Mouse (Mus musculus): ENCODE measurements around the gene Vps18.

Gene Vps18

DNA sequence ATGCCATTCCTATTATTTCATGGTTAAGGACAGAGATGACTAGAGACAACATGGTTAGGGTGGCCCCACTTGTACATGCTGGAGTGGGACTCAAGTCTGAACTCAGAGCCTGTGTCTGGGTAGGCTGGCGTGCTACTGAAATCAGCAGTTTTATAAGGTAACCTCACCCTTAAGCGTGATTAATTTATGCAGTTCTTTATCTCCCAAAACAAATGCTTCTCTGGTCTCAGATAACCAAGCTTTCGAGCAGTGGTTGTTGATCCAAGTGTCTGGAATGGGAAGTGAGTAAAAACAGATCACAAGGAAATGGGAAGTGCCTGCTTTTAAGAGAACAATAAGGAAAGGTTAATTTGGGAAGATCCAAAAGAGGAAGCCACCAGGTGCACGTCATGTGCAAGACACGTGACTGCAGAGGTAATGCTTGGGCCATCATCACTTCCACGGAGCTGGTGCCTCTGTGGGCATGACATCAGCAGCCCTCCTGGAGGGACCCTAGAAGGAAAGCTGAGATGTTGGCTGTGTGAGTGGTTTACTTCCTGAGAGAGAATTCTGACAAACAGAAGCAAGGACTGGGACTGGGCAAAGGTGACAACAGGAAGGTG, 56.1 kb downstream of the Vps18 start:
- in situ Hi-C loops (cut with MboI, MseI): no loop called here
